Mouse (Mus musculus) olfactory bulb, adult 2 months (tissue): ENCODE data around the gene Icmt. TPM values are rescaled to one million over a fixed set of nuclear protein-coding genes. Genes with fewer than 3 reads are reported as not detected.

ENCODE experiments used
- H3K27ac ChIP-seq: fragments of 200-500 bp; 2 replicates; pipeline ENCODE4 v1.5.1; 2012; ENCODE audit warnings: low read depth, low read length; ENCODE audit not compliant: insufficient read depth
- H3K4me1 ChIP-seq: fragments of 200-500 bp; 2 replicates; pipeline ENCODE4 v1.6.1; 2012; ENCODE audit warnings: low read length; ENCODE audit not compliant: control insufficient read depth, insufficient read depth
- H3K4me3 ChIP-seq: fragments of 200-500 bp; 2 replicates; pipeline ENCODE4 v1.5.1; 2012; ENCODE audit warnings: mild to moderate bottlenecking, low read depth, low read length, moderate library complexity; ENCODE audit not compliant: insufficient read depth
- CTCF ChIP-seq: fragments of 200-500 bp; IDR thresholded peaks from 2 replicates; pipeline ENCODE4 v1.5.1; 2012; ENCODE audit warnings: low read depth, mild to moderate bottlenecking, low read length, moderate library complexity; ENCODE audit not compliant: insufficient read depth
- POLR2A ChIP-seq: fragments of 200-500 bp; IDR thresholded peaks from 2 replicates; pipeline ENCODE4 v1.6.1; 2012; ENCODE audit warnings: mild to moderate bottlenecking, low read depth, low read length, moderate library complexity; ENCODE audit not compliant: insufficient read depth
- WGBS: fragments of 180-500 bp; shearing (Covaris S2); methylation state at CpG from one replicate; pipeline ENCODE4 v1.1.7; 2018; 5-methylcytosine and 5-hydroxymethylcytosine counted together
- polyA plus RNA-seq: library from polyadenylated mRNA; stranded (reverse); fragments of >200 nt; gene quantifications from 2 replicates; pipeline ENCODE4 v1.2.4, GENCODE M21; 2012; ENCODE audit warnings: low replicate concordance; ENCODE audit not compliant: missing spikeins, insufficient read depth, insufficient read length

Gene Icmt
- polyA plus RNA-seq, 1 experiment, result not detected

GRCm38 (mm10) chr4:152321464-152321863, 24.4 kb downstream of the Icmt start:
- Histone ChIP-seq H3K4me3 (no peak overlapping the region), H3K4me1 (peaks cover 7% of the 10 kb centered on the region), H3K27ac (no peak overlapping the region)
- no peak for TF ChIP-seq CTCF
- TF ChIP-seq POLR2A, result no peak
- WGBS, result 62% methylated on average over 5 of the region's 5 CpGs

DNA sequence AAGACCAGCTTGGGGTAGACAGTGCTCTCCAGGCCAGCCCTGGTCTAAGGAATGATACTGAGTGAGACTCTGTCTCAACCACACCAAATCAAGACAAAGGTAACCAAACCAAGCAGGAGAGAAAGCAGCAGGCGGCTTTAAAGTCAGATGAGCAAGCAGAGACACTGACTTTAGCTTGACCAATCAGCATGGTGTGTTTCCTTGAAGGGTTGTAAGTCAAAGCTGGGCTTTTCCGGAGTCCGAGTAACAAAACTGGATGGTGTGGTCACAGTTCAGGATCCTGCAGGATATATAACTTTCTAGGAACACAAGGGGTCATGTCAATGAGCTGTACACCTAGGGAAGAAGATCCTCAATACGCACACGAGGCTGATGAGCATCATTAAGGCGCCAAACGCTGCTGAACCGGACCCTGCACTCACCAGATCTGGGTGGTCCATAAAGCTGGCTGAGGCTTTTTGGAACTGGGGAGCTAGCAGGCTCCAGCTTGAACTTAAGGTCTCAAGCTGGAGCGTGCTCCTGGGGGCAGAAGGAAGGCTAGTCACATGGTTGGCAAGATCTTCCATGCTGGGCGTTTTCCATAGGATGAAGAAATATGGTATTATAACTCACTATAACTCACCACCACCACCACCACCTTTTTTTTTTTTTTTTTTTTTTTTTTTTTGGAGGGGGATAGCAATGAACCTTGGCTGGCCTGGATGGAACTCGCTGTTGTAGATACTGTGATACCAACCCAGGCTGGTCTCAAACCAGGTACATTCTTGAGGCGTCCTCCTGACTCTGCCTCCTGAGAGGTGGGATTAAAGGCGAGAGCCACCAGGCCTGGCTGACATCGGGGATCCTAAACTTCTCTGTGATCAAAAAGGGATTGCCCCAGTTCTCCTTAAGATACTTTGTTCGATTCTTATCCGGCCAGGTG, 27.9 kb downstream of the Icmt start:
- H3K4me3 ChIP-seq, result peak overlapping the region; percentile 30
- no peak for TF ChIP-seq POLR2A
- TF ChIP-seq CTCF, result no peak
- H3K27ac ChIP-seq, result no peak overlapping the region
- peaks cover 7% of the 10 kb centered on the region for H3K4me1 ChIP-seq
- WGBS, result 53% methylated on average over 16 of the region's 16 CpGs

DNA sequence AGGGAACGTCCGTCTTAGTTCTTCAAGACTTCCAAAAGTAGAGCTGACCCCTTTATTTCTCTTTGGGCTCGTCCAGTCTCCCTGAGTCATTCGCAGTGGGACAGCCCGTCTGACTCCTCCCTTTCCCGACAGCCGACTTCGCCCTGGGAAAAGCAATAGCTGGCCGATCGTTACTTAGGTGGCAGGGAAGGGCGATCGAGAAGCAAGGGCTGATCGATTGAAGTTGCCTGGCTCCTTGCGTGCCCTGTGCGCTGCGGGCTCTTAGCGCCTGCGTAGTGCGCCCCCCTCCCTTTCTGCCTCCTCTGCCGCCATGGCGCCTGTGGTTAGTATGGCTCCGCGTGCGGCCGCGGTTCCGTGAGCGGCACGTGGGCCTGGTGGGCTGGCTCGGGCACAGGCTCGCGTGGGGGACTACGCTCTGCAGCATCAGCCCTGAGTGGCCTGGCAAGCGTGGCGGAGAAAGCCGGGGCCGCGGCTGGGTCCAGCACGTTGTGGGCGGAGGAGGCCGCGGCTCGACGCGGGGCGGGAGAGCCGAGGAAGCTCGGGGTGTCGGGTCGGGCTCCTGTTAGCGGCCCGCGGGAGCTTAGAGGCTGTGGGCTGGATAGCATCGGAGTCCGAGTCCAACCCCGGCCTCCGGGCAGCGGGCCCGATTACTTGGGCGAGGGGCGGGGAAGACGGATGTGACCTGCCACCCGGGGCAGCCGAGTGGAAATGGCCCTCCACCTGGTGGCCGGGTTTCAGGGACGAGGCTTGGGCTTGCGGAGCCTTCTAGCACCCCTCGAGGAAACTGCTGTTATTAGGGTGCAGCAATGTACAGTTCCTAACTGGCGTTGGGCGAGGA, 28.8 kb downstream of the Icmt start, which contains the start of gene Rpl22:
TSS of gene Rpl22 (plus strand) at position 169 of the 838 bp plus-strand sequence.
- under 1% methylated on average over 70 of the region's 70 CpGs for WGBS
- peak within 1 kb of the TSS; percentile 75 for H3K4me3 ChIP-seq
- peak; percentile 53 for TF ChIP-seq POLR2A
- no peak for TF ChIP-seq CTCF
- peaks cover 7% of the 10 kb centered on the region for H3K4me1 ChIP-seq
- peak within 1 kb of the TSS; percentile 53; the same call in 1 of the 2 replicates for H3K27ac ChIP-seq

GRCm38 (mm10) chr4:152326543-152326942, 29.5 kb downstream of the Icmt start:
- Histone ChIP-seq H3K27ac (no peak overlapping the region), H3K4me3 (peak overlapping the region; percentile 75), H3K4me1 (peaks cover 7% of the 10 kb centered on the region)
- under 1% methylated on average over 11 of the region's 11 CpGs for WGBS
- TF ChIP-seq POLR2A (no peak), CTCF (no peak)

GRCm38 (mm10) chr4:152328691-152329090, 31.7 kb downstream of the Icmt start:
- WGBS, result 76% methylated on average over 6 of the region's 6 CpGs
- TF ChIP-seq POLR2A, result no peak

DNA sequence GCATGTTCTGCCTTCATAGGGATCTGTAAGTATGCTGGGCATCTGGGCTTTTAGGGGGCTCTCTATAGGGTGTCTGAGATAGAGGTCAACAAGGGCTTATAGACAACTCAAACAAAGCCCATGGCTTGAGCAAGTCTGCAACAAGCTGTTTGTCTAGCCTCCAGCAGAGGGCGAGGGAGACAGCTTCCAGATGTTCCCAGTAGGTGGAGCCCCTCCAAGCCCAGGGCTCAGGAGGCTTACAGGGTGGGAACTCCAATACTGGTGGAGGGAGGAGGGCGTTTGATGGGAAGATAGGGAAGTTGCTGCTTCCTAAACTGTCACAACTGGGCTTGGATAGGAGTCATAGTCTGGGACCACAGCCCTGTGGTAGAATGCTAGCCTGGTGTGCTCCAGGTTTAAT, 35.9 kb downstream of the Icmt start:
- H3K27ac ChIP-seq, result no peak overlapping the region
- no peak overlapping the region for H3K4me3 ChIP-seq
- H3K4me1 ChIP-seq, result no peaks in the 10 kb centered on the region
- no peak for TF ChIP-seq POLR2A
- peak; percentile 99 for TF ChIP-seq CTCF
- whole genome bisulfite sequencing, result 3% methylated on average over 2 of the region's 2 CpGs

More at GRCm38 (mm10) chr4:152328691-152329090, 31.7 kb downstream of the Icmt start:
- Histone ChIP-seq H3K4me3 (no peak overlapping the region), H3K4me1 (peaks cover 7% of the 10 kb centered on the region), H3K27ac (no peak overlapping the region)

GRCm38 (mm10) chr4:152333587-152333986, 36.6 kb downstream of the Icmt start:
- H3K4me1 ChIP-seq, result 0 out of 2 replicates have a peak, but pooled peaks cover 4% of the 10 kb centered on the region
- TF ChIP-seq POLR2A (no peak), CTCF (no peak)
- 84% methylated on average over 12 of the region's 12 CpGs for WGBS
- no peak overlapping the region for H3K4me3 ChIP-seq
- no peak overlapping the region for H3K27ac ChIP-seq

- no peak for TF ChIP-seq CTCF
- H3K4me3 ChIP-seq, result no peak overlapping the region
- H3K4me1 ChIP-seq, result peaks cover 34% of the 10 kb centered on the region
- H3K27ac ChIP-seq, result no peak overlapping the region
- 32% methylated on average over 6 of the region's 6 CpGs for whole genome bisulfite sequencing
Measured at GRCm38 (mm10) chr4:152337772-152338171, 40.7 kb downstream of the Icmt start.
